ENCODE assay signal across 8 mouse cellular contexts in genomic region chr3:87986868-87987267, GRCm38 (mm10). TPM values are rescaled to one million over a fixed set of nuclear protein-coding genes. Genes with fewer than 3 reads are reported as not detected.
DNase-seq lines count a peak whose midpoint lies in the region; ATAC-seq and TF ChIP-seq lines count a peak whose summit lies in the region.

No protein-coding gene starts in this region.

- H3K36me3 ChIP-seq in CH12.LX (replicated peaks in 1 of 2; ENCODE audit: control insufficient read depth in 1 of 2, insufficient read depth in 1 of 2, low read length in 1 of 2): no peaks in the 10 kb centered on the region
- H3K36me3 ChIP-seq in forebrain, embryonic 11.5 days (ENCODE audit: control insufficient read depth, insufficient read depth, low read length): no peaks in the 10 kb centered on the region
- H3K36me3 ChIP-seq in heart, embryonic 16.5 days (ENCODE audit: control insufficient read depth, insufficient read depth): no peaks in the 10 kb centered on the region
- no peaks in the 10 kb centered on the region for H3K36me3 ChIP-seq in liver, embryonic 15.5 days (replicated peaks)
- H3K36me3 ChIP-seq in neural tube, embryonic 12.5 days: no peaks in the 10 kb centered on the region

- peak; percentile 82 to 100 for TF ChIP-seq CTCF in CH12.LX (conservative IDR thresholded peaks at IDR 0.05 in 1 of 2, IDR thresholded peaks at IDR 0.05 in 1 of 2; ENCODE audit: low read depth in 2 of 2, low read length in 2 of 2)

- TF ChIP-seq RAD21 in CH12.LX (IDR thresholded peaks at IDR 0.05; ENCODE audit: low read depth, low read length): peak; percentile 98

- under 1% methylated on average over 17 of the region's 17 CpGs for WGBS in forebrain, embryonic 11.5 days
- under 1% methylated on average over 17 of the region's 17 CpGs for WGBS in heart, embryonic 16.5 days
- 0% methylated on average over 17 of the region's 17 CpGs for WGBS in liver, embryonic 15.5 days (ENCODE audit: insufficient replicate concordance)
- under 1% methylated on average over 17 of the region's 17 CpGs for WGBS in neural tube, embryonic 12.5 days

- dilution Hi-C loops in CH12.LX (cut with MboI; ENCODE audit: extremely low pct_ligation_motif_present, extremely low pct_unique_long_range_greater_than_20kb, low sequenced_read_pairs): no loop called here

- peak; percentile 75 for ATAC-seq in forebrain, embryonic 11.5 days (replicated peaks; ENCODE audit: low FRiP score)
- peak; percentile 64 for ATAC-seq in heart, embryonic 16.5 days (replicated peaks; ENCODE audit: extremely low read depth, insufficient read depth, low FRiP score)
- peak; percentile 56 for ATAC-seq in liver, embryonic 15.5 days (ENCODE audit: insufficient read depth)
- ATAC-seq in neural tube, embryonic 12.5 days (ENCODE audit: low FRiP score, low read depth): peak; percentile 74

- DNase-seq in CH12.LX (ENCODE audit: extremely low read depth): peak; percentile 99
- peak; percentile 90 for DNase-seq in c-Kit-positive CD71-positive TER-119-negative erythroid progenitor cells, embryonic 14.5 days (ENCODE audit: low read depth)
- peak; percentile 100 for DNase-seq in forebrain, embryonic 11.5 days (ENCODE audit: low spot score)
- peak; percentile 96 to 99 for DNase-seq in kidney, postnatal 36 days
- DNase-seq in telencephalon, adult 2 months (ENCODE audit: low read depth, low spot score): peak; percentile 75

- peak overlapping the region; percentile 30 to 49 (median 46) for H3K4me3 ChIP-seq in CH12.LX (replicated peaks in 1 of 3; ENCODE audit: low read depth in 2 of 3, low read length in 2 of 3, poor library complexity in 1 of 3)
- peak overlapping the region; percentile 25 for H3K4me3 ChIP-seq in forebrain, embryonic 11.5 days (ENCODE audit: low read depth, low read length)
- H3K4me3 ChIP-seq in heart, embryonic 16.5 days (ENCODE audit: low read length): peak overlapping the region; percentile 44
- H3K4me3 ChIP-seq in liver, embryonic 15.5 days (replicated peaks): peak overlapping the region; percentile 33
- peak overlapping the region; percentile 31 for H3K4me3 ChIP-seq in neural tube, embryonic 12.5 days

- no peak for TF ChIP-seq POLR2A in CH12.LX (IDR thresholded peaks at IDR 0.05; ENCODE audit: low read depth, low read length)

- TF ChIP-seq EP300 in CH12.LX (IDR thresholded peaks at IDR 0.05; ENCODE audit: low read length): peak; percentile 8; the same call in 1 of the 2 replicates

- no peaks in the 10 kb centered on the region for H3K9me3 ChIP-seq in CH12.LX (replicated peaks; ENCODE audit: low read length)
- no peaks in the 10 kb centered on the region for H3K9me3 ChIP-seq in forebrain, embryonic 11.5 days (ENCODE audit: control insufficient read depth, low read length)
- H3K9me3 ChIP-seq in heart, embryonic 16.5 days (replicated peaks; ENCODE audit: control insufficient read depth, low read length): no peaks in the 10 kb centered on the region
- H3K9me3 ChIP-seq in liver, embryonic 15.5 days (replicated peaks): no peaks in the 10 kb centered on the region
- no peaks in the 10 kb centered on the region for H3K9me3 ChIP-seq in neural tube, embryonic 12.5 days

- H3K79me2 ChIP-seq in CH12.LX (replicated peaks; ENCODE audit: control insufficient read depth, extremely low read depth, insufficient read depth, poor library complexity, severe bottlenecking): no peaks in the 10 kb centered on the region

- peaks cover 38% of the 10 kb centered on the region for H3K27me3 ChIP-seq in CH12.LX (replicated peaks)
- peaks cover 6% of the 10 kb centered on the region for H3K27me3 ChIP-seq in forebrain, embryonic 11.5 days (ENCODE audit: control insufficient read depth, insufficient read depth, low read length)
- H3K27me3 ChIP-seq in heart, embryonic 16.5 days (ENCODE audit: control insufficient read depth, insufficient read depth, low read length): peaks cover 26% of the 10 kb centered on the region
- peaks cover 73% of the 10 kb centered on the region for H3K27me3 ChIP-seq in liver, embryonic 15.5 days
- peaks cover 30% of the 10 kb centered on the region for H3K27me3 ChIP-seq in neural tube, embryonic 12.5 days (replicated peaks)

- peak overlapping the region; percentile 20; the same call in 1 of the 2 replicates for H3K27ac ChIP-seq in CH12.LX (ENCODE audit: insufficient read depth, low read depth)
- H3K27ac ChIP-seq in forebrain, embryonic 11.5 days (ENCODE audit: low read depth, low read length): 0 out of 2 replicates have a peak overlapping the region, but pooled peaks have one; percentile 8
- H3K27ac ChIP-seq in heart, embryonic 16.5 days (ENCODE audit: low read length): peak overlapping the region; percentile 71
- no peak overlapping the region for H3K27ac ChIP-seq in liver, embryonic 15.5 days (replicated peaks)
- H3K27ac ChIP-seq in neural tube, embryonic 12.5 days: no peak overlapping the region

- H3K9ac ChIP-seq in CH12.LX (ENCODE audit: insufficient read depth, low read depth): peak overlapping the region; percentile 69
- peak overlapping the region; percentile 33; the same call in 1 of the 2 replicates for H3K9ac ChIP-seq in forebrain, embryonic 11.5 days (ENCODE audit: low read length)
- H3K9ac ChIP-seq in heart, embryonic 16.5 days (ENCODE audit: low read length): peak overlapping the region; percentile 64
- H3K9ac ChIP-seq in liver, embryonic 15.5 days: no peak overlapping the region
- H3K9ac ChIP-seq in neural tube, embryonic 12.5 days: peak overlapping the region; percentile 43

- H3K4me1 ChIP-seq in CH12.LX (ENCODE audit: control insufficient read depth in 1 of 2, insufficient read depth in 2 of 2): peaks cover 21 to 61% of the 10 kb centered on the region in 2 experiments
- peaks cover 48% of the 10 kb centered on the region for H3K4me1 ChIP-seq in forebrain, embryonic 11.5 days (replicated peaks; ENCODE audit: control insufficient read depth, insufficient read depth, low read length)
- peaks cover 58% of the 10 kb centered on the region for H3K4me1 ChIP-seq in heart, embryonic 16.5 days (ENCODE audit: control insufficient read depth, insufficient read depth, low read length)
- peaks cover 51% of the 10 kb centered on the region for H3K4me1 ChIP-seq in liver, embryonic 15.5 days (replicated peaks)
- H3K4me1 ChIP-seq in neural tube, embryonic 12.5 days: peaks cover 64% of the 10 kb centered on the region

- in situ Hi-C loops in CH12.LX (cut with MboI; ENCODE audit: low pct_ligation_motif_present, low pct_unique_long_range_greater_than_20kb, low sequenced_read_pairs): no loop called here

- peak overlapping the region; percentile 85 for H3K4me2 ChIP-seq in CH12.LX (ENCODE audit: insufficient read depth, low read depth, poor library complexity, severe bottlenecking)
- H3K4me2 ChIP-seq in forebrain, embryonic 11.5 days (ENCODE audit: low read depth, low read length, severe bottlenecking): peak overlapping the region; percentile 66
- peak overlapping the region; percentile 76 for H3K4me2 ChIP-seq in heart, embryonic 16.5 days (ENCODE audit: low read depth, low read length)
- peak overlapping the region; percentile 62 for H3K4me2 ChIP-seq in liver, embryonic 15.5 days
- H3K4me2 ChIP-seq in neural tube, embryonic 12.5 days (replicated peaks): peak overlapping the region; percentile 74

RNA-seq across cellular contexts. Expression of gene Bcan, which starts 13.2 kb away (rescaled TPM):
- total RNA-seq in CH12.LX (2012; rRNA removed) (0.04 TPM in 1 of 2 replicates, not detected in the other), CH12.LX (2014; rRNA removed) (not detected in 2 replicates)
- not detected in 2 replicates for polyA plus RNA-seq in CH12.LX (2012; ENCODE audit: insufficient read length, low read depth)
- polyA plus RNA-seq in forebrain, embryonic 11.5 days (2014; fragmentation: Nextera tagmentation; extraction: Ambion mirVana): 0.52 and 0.72 TPM in 2 replicates
- polyA plus RNA-seq in heart, embryonic 16.5 days (2015; fragmentation: Nextera tagmentation; extraction: Ambion mirVana): 0.13 and 0.47 TPM in 2 replicates
- 0.10 TPM in 1 of 2 replicates, not detected in the other for polyA plus RNA-seq in liver, embryonic 15.5 days (2015; fragmentation: Nextera tagmentation; extraction: Ambion mirVana)
- polyA plus RNA-seq in neural tube, embryonic 12.5 days (2016; fragmentation: Nextera tagmentation; extraction: Ambion mirVana): 2.4 and 4.1 TPM in 2 replicates

RNA-seq across cellular contexts. Expression of gene Nes, which starts 16.0 kb away (rescaled TPM):
- total RNA-seq in CH12.LX (2012; rRNA removed) (0.04 TPM in 2 replicates), CH12.LX (2014; rRNA removed) (0.04 TPM in 1 of 2 replicates, not detected in the other)
- 0.04 TPM in 2 replicates for polyA plus RNA-seq in CH12.LX (2012; ENCODE audit: insufficient read length, low read depth)
- polyA plus RNA-seq in forebrain, embryonic 11.5 days (2014; fragmentation: Nextera tagmentation; extraction: Ambion mirVana): 92.0 and 99.9 TPM in 2 replicates
- 9.5 and 13.4 TPM in 2 replicates for polyA plus RNA-seq in heart, embryonic 16.5 days (2015; fragmentation: Nextera tagmentation; extraction: Ambion mirVana)
- polyA plus RNA-seq in liver, embryonic 15.5 days (2015; fragmentation: Nextera tagmentation; extraction: Ambion mirVana): 2.2 and 2.3 TPM in 2 replicates
- polyA plus RNA-seq in neural tube, embryonic 12.5 days (2016; fragmentation: Nextera tagmentation; extraction: Ambion mirVana): 140 and 169 TPM in 2 replicates

RNA-seq across cellular contexts. Expression of gene Crabp2, which starts 38.4 kb away (rescaled TPM):
- total RNA-seq in CH12.LX (2012; rRNA removed): 0.38 TPM in 2 replicates
- total RNA-seq in CH12.LX (2014; rRNA removed): 0.27 TPM in 1 of 2 replicates, not detected in the other
- 0.97 and 1.0 TPM in 2 replicates for polyA plus RNA-seq in CH12.LX (2012; ENCODE audit: insufficient read length, low read depth)
- 409 and 417 TPM in 2 replicates for polyA plus RNA-seq in forebrain, embryonic 11.5 days (2014; fragmentation: Nextera tagmentation; extraction: Ambion mirVana)
- polyA plus RNA-seq in heart, embryonic 16.5 days (2015; fragmentation: Nextera tagmentation; extraction: Ambion mirVana): 7.8 and 10.1 TPM in 2 replicates
- 0.31 and 0.75 TPM in 2 replicates for polyA plus RNA-seq in liver, embryonic 15.5 days (2015; fragmentation: Nextera tagmentation; extraction: Ambion mirVana)
- polyA plus RNA-seq in neural tube, embryonic 12.5 days (2016; fragmentation: Nextera tagmentation; extraction: Ambion mirVana): 372 and 405 TPM in 2 replicates

RNA-seq across cellular contexts. Expression of gene Hapln2, which starts 40.5 kb away (rescaled TPM):
- not detected in 2 replicates for total RNA-seq in CH12.LX (2012; rRNA removed)
- total RNA-seq in CH12.LX (2014; rRNA removed): not detected in 2 replicates
- polyA plus RNA-seq in CH12.LX (2012; ENCODE audit: insufficient read length, low read depth): not detected in 2 replicates
- polyA plus RNA-seq in forebrain, embryonic 11.5 days (2014; fragmentation: Nextera tagmentation; extraction: Ambion mirVana): 0.27 and 0.39 TPM in 2 replicates
- 0.18 TPM in 1 of 2 replicates, not detected in the other for polyA plus RNA-seq in heart, embryonic 16.5 days (2015; fragmentation: Nextera tagmentation; extraction: Ambion mirVana)
- not detected in 2 replicates for polyA plus RNA-seq in liver, embryonic 15.5 days (2015; fragmentation: Nextera tagmentation; extraction: Ambion mirVana)
- polyA plus RNA-seq in neural tube, embryonic 12.5 days (2016; fragmentation: Nextera tagmentation; extraction: Ambion mirVana): 0.24 and 0.60 TPM in 2 replicates

RNA-seq across cellular contexts. Expression of gene Gpatch4, which starts 56.0 kb away (rescaled TPM):
- total RNA-seq in CH12.LX (2012; rRNA removed) (49.1 and 64.2 TPM in 2 replicates), CH12.LX (2014; rRNA removed) (20.3 and 21.6 TPM in 2 replicates)
- 128 and 182 TPM in 2 replicates for polyA plus RNA-seq in CH12.LX (2012; ENCODE audit: insufficient read length, low read depth)
- polyA plus RNA-seq in forebrain, embryonic 11.5 days (2014; fragmentation: Nextera tagmentation; extraction: Ambion mirVana): 32.8 and 39.0 TPM in 2 replicates
- polyA plus RNA-seq in heart, embryonic 16.5 days (2015; fragmentation: Nextera tagmentation; extraction: Ambion mirVana): 19.3 and 21.3 TPM in 2 replicates
- 14.3 and 18.1 TPM in 2 replicates for polyA plus RNA-seq in liver, embryonic 15.5 days (2015; fragmentation: Nextera tagmentation; extraction: Ambion mirVana)
- polyA plus RNA-seq in neural tube, embryonic 12.5 days (2016; fragmentation: Nextera tagmentation; extraction: Ambion mirVana): 28.9 and 29.1 TPM in 2 replicates

Comparison
In these comparisons a context has a peak if more than half of its experiments do, and no peak if none do; other contexts are left out.
1. H3K27ac ChIP-seq: peak in CH12.LX (single experiment), forebrain, embryonic 11.5 days (single experiment) and heart, embryonic 16.5 days (single experiment); none in liver, embryonic 15.5 days (single experiment) and neural tube, embryonic 12.5 days (single experiment).
2. RNA of gene Crabp2, which starts 38.4 kb away (polyA plus RNA-seq): 409 to 417 TPM in forebrain, embryonic 11.5 days and 372 to 405 TPM in neural tube, embryonic 12.5 days; 7.8 to 10.1 TPM in heart, embryonic 16.5 days, 0.97 to 1.0 TPM in CH12.LX and 0.31 to 0.75 TPM in liver, embryonic 15.5 days; every median in the first group is over 10 times any median in the second.
3. Peak in every context shown above with its lines, with median percentiles within 50 percentile points of each other: DNase-seq, H3K4me2 ChIP-seq, H3K4me3 ChIP-seq and ATAC-seq.